Mouse (Mus musculus) thymus, adult 2 months (tissue): Measurements from ENCODE around the gene Ddx1.

ENCODE experiments used
- CTCF ChIP-seq: fragments of 200-500 bp; IDR thresholded peaks from 2 replicates; pipeline ENCODE4 v1.5.1; 2012; ENCODE audit warnings: mild to moderate bottlenecking, control low read depth, low read length, moderate library complexity, borderline replicate concordance; ENCODE audit not compliant: control insufficient read depth, poor library complexity, insufficient read depth; ENCODE audit errors: extremely low read depth
- POLR2A ChIP-seq: fragments of 200-500 bp; IDR thresholded peaks from 2 replicates; pipeline ENCODE4 v1.6.1; 2012; ENCODE audit warnings: mild to moderate bottlenecking, low read length, control low read depth, moderate library complexity; ENCODE audit not compliant: control insufficient read depth, poor library complexity, insufficient read depth; ENCODE audit errors: extremely low read depth

DNA sequence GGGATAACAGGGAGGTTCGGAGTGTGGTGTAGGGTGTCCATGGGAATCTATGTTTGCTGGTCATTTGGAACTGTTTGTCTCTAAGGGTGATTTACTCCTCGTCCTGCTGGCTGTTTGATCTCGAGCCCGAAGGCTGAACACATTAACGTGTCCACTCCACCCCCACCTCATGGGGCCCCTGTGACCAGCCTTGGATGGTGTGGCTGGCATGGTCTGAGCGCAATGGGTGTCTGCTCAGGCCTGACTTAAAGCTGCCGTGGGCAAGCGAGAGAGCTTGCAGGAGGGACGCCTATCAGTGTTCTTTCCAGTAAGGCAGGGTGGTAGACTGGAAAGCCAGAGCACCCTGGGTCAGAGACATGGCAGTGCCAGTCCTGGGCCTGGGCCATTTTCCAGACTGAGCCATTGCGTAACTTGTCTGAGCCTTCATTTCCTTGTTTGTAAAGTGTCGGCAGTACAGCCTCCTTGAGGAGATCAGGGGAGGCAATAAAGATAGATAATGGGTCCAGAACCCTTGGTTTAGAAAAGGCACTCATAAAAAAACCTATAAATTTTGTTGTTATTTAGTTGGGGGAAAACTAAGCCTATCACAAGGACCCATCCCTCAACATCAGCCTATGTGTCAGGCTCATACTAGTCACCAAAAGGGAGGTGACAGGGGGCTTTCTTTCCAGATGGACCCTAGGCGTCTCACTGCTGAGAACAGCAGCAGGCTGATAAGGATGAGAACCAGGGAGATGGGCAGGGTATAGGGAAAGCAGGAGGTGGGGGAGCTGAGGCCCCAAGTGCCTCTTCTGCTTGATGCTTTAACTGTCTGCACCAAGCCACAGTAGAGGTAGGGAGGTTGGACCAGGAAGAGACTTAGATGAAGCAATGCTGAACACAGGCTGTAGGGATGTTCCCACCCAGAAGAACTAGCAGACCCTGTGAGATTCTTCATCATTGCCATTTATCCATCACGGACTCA, 49.4 kb downstream of the Ddx1 start:
- TF ChIP-seq POLR2A, result no peak
- no peak for TF ChIP-seq CTCF
